8 mouse cellular contexts compared by ENCODE assay signal in genomic region chr8:69270386-69271202, GRCm38 (mm10). TPM values are rescaled to one million over a fixed set of nuclear protein-coding genes. Genes with fewer than 3 reads are reported as not detected.
DNase-seq lines count a peak whose midpoint lies in the region; ATAC-seq and TF ChIP-seq lines count a peak whose summit lies in the region.

Gene D130040H23Rik, plus strand, starts transcription at chr8:69271080.

- TF ChIP-seq CTCF in kidney, adult 2 months (conservative IDR thresholded peaks at IDR 0.05; ENCODE audit: insufficient read depth, insufficient read length, low read depth, low read length): no peak
- TF ChIP-seq CTCF in small intestine, adult 2 months (IDR thresholded peaks at IDR 0.05; ENCODE audit: extremely low read depth, insufficient read length, insufficient replicate concordance, low read depth, low read length): no peak

- peak within 1 kb of the TSS; percentile 66 for H3K4me3 ChIP-seq in embryonic facial prominence, embryonic 10.5 days
- peak within 1 kb of the TSS; percentile 78 for H3K4me3 ChIP-seq in kidney, adult 2 months (ENCODE audit: insufficient read depth, low read depth, low read length)
- H3K4me3 ChIP-seq in limb, embryonic 11.5 days (ENCODE audit: low read depth, low read length): peak within 1 kb of the TSS; percentile 47
- peak within 1 kb of the TSS; percentile 59 for H3K4me3 ChIP-seq in midbrain, embryonic 13.5 days (replicated peaks)
- peak within 1 kb of the TSS; percentile 69 for H3K4me3 ChIP-seq in small intestine, adult 2 months (ENCODE audit: low read depth, low read length)

- peaks cover 9% of the 10 kb centered on the region; the same call in 1 of the 2 replicates for H3K4me1 ChIP-seq in embryonic facial prominence, embryonic 10.5 days
- no peaks in the 10 kb centered on the region for H3K4me1 ChIP-seq in kidney, adult 2 months (ENCODE audit: control insufficient read depth, insufficient read depth, low read length)
- H3K4me1 ChIP-seq in limb, embryonic 11.5 days (ENCODE audit: control insufficient read depth, insufficient read depth, low read length): no peaks in the 10 kb centered on the region
- peaks cover 11% of the 10 kb centered on the region for H3K4me1 ChIP-seq in midbrain, embryonic 13.5 days (replicated peaks)
- H3K4me1 ChIP-seq in small intestine, adult 2 months (ENCODE audit: control insufficient read depth, insufficient read depth, insufficient read length, low read length): peaks cover 2% of the 10 kb centered on the region; the same call in 1 of the 2 replicates

- H3K36me3 ChIP-seq in embryonic facial prominence, embryonic 10.5 days (replicated peaks): peaks cover 21% of the 10 kb centered on the region
- H3K36me3 ChIP-seq in kidney, adult 2 months (ENCODE audit: control insufficient read depth, insufficient read depth, low read length): no peaks in the 10 kb centered on the region
- H3K36me3 ChIP-seq in limb, embryonic 11.5 days (ENCODE audit: control insufficient read depth, insufficient read depth, low read length): no peaks in the 10 kb centered on the region
- peaks cover 21% of the 10 kb centered on the region for H3K36me3 ChIP-seq in midbrain, embryonic 13.5 days
- H3K36me3 ChIP-seq in small intestine, adult 2 months (ENCODE audit: control insufficient read depth, insufficient read depth, low read length): no peaks in the 10 kb centered on the region

- no peaks in the 10 kb centered on the region; the same call in 1 of the 2 replicates for H3K9me3 ChIP-seq in embryonic facial prominence, embryonic 10.5 days
- H3K9me3 ChIP-seq in limb, embryonic 11.5 days (ENCODE audit: control insufficient read depth, low read length): no peaks in the 10 kb centered on the region
- peaks cover 12% of the 10 kb centered on the region for H3K9me3 ChIP-seq in midbrain, embryonic 13.5 days

- H3K27me3 ChIP-seq in embryonic facial prominence, embryonic 10.5 days (replicated peaks; ENCODE audit: low read depth, poor library complexity, severe bottlenecking): no peaks in the 10 kb centered on the region
- H3K27me3 ChIP-seq in kidney, adult 2 months (replicated peaks; ENCODE audit: control insufficient read depth, insufficient read depth, low read length): no peaks in the 10 kb centered on the region
- no peaks in the 10 kb centered on the region for H3K27me3 ChIP-seq in limb, embryonic 11.5 days (ENCODE audit: control insufficient read depth, insufficient read depth, low read length)
- no peaks in the 10 kb centered on the region for H3K27me3 ChIP-seq in midbrain, embryonic 13.5 days
- H3K27me3 ChIP-seq in small intestine, adult 2 months (ENCODE audit: control insufficient read depth, insufficient read depth, low read length): no peaks in the 10 kb centered on the region

- H3K4me2 ChIP-seq in limb, embryonic 11.5 days (ENCODE audit: low read depth, severe bottlenecking): peak within 1 kb of the TSS; percentile 53
- H3K4me2 ChIP-seq in midbrain, embryonic 13.5 days (replicated peaks): peak within 1 kb of the TSS; percentile 59

- H3K9ac ChIP-seq in limb, embryonic 11.5 days (ENCODE audit: low read length): peak within 1 kb of the TSS; percentile 78
- H3K9ac ChIP-seq in midbrain, embryonic 13.5 days (replicated peaks): peak within 1 kb of the TSS; percentile 79

- H3K27ac ChIP-seq in embryonic facial prominence, embryonic 10.5 days (replicated peaks): peak within 1 kb of the TSS; percentile 89
- no peak within 1 kb of the TSS for H3K27ac ChIP-seq in kidney, adult 2 months (ENCODE audit: insufficient read depth, low read depth, low read length)
- 0 out of 2 replicates have a peak within 1 kb of the TSS, but pooled peaks have one; percentile 43 for H3K27ac ChIP-seq in limb, embryonic 11.5 days (replicated peaks; ENCODE audit: low read depth, low read length)
- H3K27ac ChIP-seq in midbrain, embryonic 13.5 days: peak within 1 kb of the TSS; percentile 87
- H3K27ac ChIP-seq in small intestine, adult 2 months (ENCODE audit: insufficient read depth, low read depth, low read length): no peak within 1 kb of the TSS

- no peak for TF ChIP-seq POLR2A in kidney, adult 2 months (IDR thresholded peaks at IDR 0.05; ENCODE audit: low read depth, low read length)
- TF ChIP-seq POLR2A in small intestine, adult 2 months (IDR thresholded peaks at IDR 0.05; ENCODE audit: low read depth, low read length): 0 out of 2 replicates have a peak, but pooled peaks have one; percentile 28

- 9% methylated on average over 12 of the region's 12 CpGs for WGBS in embryonic facial prominence, embryonic 10.5 days
- 7% methylated on average over 12 of the region's 12 CpGs for WGBS in kidney, adult 2 months
- 11% methylated on average over 12 of the region's 12 CpGs for WGBS in limb, embryonic 11.5 days
- 7% methylated on average over 12 of the region's 12 CpGs for WGBS in midbrain, embryonic 13.5 days
- WGBS in small intestine, adult 2 months: 8% methylated on average over 12 of the region's 12 CpGs

- peak; percentile 71 for DNase-seq in 3134 (ENCODE audit: extremely low read depth, insufficient read length, low spot score)
- peak; percentile 77 for DNase-seq in adrenal gland, postnatal 10 days
- peak; percentile 83 for DNase-seq in embryonic facial prominence, embryonic 10.5 days (ENCODE audit: low spot score)
- peak; percentile 98 for DNase-seq in heart, adult 11 months
- peak; percentile 82 for DNase-seq in kidney, adult 2 months
- peak; percentile 79 for DNase-seq in limb, embryonic 11.5 days (ENCODE audit: low spot score)

- peak; percentile 99 for ATAC-seq in limb, embryonic 11.5 days (ENCODE audit: insufficient number of reproducible peaks, low FRiP score, low TSS enrichment, low read depth)
- peak; percentile 100 for ATAC-seq in midbrain, embryonic 13.5 days

RNA-seq across cellular contexts. Expression of gene D130040H23Rik, which starts in this region (rescaled TPM):
- total RNA-seq in adrenal gland, postnatal 10 days (2021): 10 to 100 TPM in 1 of 2 experiments, 1 to 10 TPM in 1; 6.0 to 10.9 TPM
- polyA plus RNA-seq in embryonic facial prominence, embryonic 10.5 days (2016; fragmentation: Nextera tagmentation; extraction: Ambion mirVana): 6.0 and 6.2 TPM in 2 replicates
- polyA plus RNA-seq in kidney, adult 2 months (2012; rRNA removed): 0.20 and 0.27 TPM in 2 replicates
- polyA plus RNA-seq in limb, embryonic 11.5 days (2014; fragmentation: Nextera tagmentation; extraction: Ambion mirVana): 5.1 and 6.7 TPM in 2 replicates
- 12.4 and 13.0 TPM in 2 replicates for polyA plus RNA-seq in midbrain, embryonic 13.5 days (2015; fragmentation: Nextera tagmentation; extraction: Ambion mirVana)
- polyA plus RNA-seq in small intestine, adult 2 months (2012; rRNA removed): not detected in 2 replicates

Comparison
In these comparisons a context has a peak if more than half of its experiments do, and no peak if none do; other contexts are left out.
1. Peak in DNase-seq and H3K4me3 ChIP-seq in kidney, adult 2 months; RNA of the gene not detected or under 1 TPM.
2. H3K27ac ChIP-seq: peak in embryonic facial prominence, embryonic 10.5 days (single experiment), limb, embryonic 11.5 days (single experiment) and midbrain, embryonic 13.5 days (single experiment); none in kidney, adult 2 months (single experiment) and small intestine, adult 2 months (single experiment).
3. Peak in every context shown above with its lines, with median percentiles within 50 percentile points of each other: DNase-seq and H3K4me3 ChIP-seq.